Mouse (Mus musculus) right cerebral cortex, postnatal 4 days (tissue): ENCODE measurements at regions not wholly inside any gene's neighbourhood (a gene's known extent, or its start where the extent isn't known, plus 50 kb on each side); places are given as distances from the start of the nearest gene placed in this dataset.
A peak's percentile ranks its signal among the peaks of the same experiment; 100 is the strongest.
"Not testable (repeated sequence)": the region's sequence is repeated elsewhere in the genome, so short reads cannot be mapped to it uniquely, and the experiment has no call there.

ENCODE experiments used
- DNase-seq: peaks from one replicate; pipeline ENCODE4 v3.0.0-alpha.2; 2022

DNA sequence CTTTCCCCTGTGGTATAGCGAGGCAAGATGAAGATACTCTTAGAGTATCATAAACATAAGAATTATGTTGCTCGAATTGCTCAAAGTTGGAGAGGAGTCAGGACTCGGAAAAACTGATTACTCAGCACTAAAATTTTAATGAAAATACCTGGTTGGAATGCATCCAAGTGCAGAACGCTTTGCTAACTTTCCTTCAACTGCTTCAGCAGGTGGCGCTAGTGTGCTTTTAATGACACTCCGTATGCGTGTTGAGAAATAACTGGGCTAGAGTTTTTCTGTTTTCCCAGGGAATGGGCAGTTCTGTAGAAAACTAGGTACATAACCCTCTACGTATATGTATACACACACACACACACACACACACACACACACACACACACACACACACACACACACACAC is 221.0 kb downstream of the Grxcr1 start:
- peak; percentile 86 for DNase-seq

DNA sequence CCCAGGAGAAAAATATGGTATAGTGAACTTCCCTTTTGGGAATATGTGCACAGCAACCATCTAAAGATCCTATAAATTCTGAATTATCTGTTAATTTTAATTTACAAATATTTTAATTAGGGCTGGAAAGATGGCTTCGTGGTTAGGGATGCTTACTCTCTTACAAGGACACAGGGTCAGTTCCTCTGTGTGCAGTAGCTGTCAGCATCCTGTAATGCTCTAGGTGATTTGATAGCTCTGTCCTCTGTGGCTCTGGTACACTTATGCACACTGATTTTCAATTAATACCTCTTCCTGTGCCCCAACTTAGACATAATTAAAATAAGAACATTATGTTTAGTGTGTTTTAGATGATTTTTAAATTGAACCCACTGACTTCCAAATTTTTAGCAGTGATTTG is 221.8 kb downstream of the Grxcr1 start:
- DNase-seq, result no peak

DNA sequence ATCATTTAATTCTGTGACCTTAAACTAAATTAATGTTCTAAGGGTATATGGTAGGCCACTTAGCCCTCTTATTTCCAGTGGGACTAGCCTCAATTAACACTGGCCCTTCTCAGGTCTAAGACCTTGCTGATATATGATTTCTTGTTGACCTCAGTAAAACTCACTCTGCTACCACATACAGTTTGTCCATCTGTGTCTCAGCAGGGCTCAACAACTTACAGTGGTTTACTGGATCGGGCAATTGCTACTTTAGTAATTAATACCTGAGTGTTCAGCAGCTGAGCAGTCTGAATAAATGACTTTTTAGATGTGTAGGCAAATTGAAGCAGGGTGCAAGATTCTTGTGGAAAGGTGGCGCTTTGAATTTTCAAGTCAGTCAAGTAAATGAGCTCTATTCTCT is 222.5 kb downstream of the Grxcr1 start:
- no peak for DNase-seq

DNA sequence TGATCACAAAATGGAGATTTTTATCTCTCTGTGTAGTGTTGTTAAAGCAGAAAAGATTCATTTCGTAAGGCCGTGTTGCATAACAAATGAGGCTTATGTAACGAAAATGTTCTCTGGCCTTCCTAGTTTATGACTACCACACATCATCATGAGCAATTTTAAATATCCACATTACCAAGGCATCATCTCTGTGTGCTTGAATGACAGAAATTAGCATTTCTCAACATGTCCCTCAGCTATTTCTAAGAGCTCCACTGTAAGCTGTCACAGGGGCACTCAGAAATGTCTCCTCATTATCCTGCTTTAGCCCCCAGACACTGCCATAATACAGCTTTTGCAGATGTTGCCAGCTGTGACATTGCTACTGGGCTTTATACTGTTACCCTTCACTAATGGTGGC is 232.6 kb downstream of the Grxcr1 start:
- DNase-seq, result no peak

DNA sequence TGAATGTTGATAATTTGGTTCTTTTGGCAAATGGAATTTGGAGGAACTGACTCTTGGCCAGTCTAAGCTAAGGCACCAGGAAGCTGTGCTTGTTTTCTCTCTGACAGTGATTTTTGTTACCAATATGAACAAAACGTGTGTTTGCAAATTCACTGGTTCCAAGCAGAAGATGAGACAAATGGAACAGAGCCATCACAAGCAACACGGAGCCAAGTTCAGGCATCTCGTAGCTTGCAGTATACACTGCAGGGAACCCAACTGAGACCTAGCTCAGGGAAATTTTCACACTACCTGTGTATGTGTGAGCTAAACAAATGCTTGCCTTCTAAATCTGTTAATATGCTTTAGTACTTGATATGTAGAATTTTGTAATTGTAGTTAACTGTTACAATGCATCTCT is 242.6 kb downstream of the Grxcr1 start:
- no peak for DNase-seq

DNA sequence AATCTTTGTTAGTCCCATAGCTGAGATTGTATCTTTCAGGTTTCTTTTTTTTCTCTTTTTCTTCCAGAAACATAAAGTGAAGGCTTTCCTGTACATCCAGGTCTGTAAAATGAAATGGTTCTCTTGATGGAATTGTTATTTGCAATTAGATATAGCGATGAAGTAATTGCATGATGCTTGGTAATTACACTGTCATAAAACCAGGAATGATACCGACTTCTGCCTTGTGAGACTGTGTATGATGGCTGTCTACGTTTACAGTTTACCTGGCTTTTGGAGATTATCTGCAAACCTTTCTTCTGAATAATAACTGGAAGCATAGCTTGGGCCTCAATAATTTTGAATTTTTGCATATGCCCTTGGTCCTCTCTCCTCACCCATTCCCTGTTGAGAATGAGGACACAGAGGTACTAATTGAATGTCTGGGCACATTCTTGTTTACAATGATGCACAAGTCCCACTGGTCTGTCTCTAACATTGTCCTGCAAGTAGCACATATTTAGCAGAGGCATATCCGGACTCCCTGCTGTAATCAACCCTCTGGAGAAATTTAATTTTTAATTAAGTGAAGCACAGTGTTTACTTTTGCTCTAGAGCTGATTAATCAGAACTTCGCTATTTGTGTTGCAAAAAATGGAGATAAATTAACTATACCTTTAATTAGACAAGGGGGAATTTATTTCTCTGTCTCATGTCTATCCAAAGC is 244.1 kb downstream of the Grxcr1 start:
- DNase-seq, result no peak

DNA sequence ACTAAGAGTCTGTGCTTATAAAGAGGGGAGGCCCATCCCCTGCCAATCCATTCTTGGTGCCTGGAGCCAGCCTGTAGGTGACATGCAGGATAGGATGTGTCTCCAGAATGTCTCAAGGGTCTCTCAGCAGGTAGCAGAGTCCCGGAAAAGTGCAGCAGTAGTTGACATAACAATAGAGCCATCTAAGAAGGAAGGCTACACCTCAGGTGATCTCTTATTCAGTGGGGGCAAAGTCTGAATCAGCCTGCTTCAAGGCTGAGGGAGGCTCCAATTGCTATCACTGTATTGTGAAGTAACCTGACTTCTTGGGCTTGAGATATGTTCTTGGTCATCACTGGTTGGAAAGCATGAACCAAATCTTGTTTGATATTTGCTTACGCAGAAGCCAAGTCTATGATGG is 264.1 kb downstream of the Grxcr1 start:
- not testable (repeated sequence) for DNase-seq

DNA sequence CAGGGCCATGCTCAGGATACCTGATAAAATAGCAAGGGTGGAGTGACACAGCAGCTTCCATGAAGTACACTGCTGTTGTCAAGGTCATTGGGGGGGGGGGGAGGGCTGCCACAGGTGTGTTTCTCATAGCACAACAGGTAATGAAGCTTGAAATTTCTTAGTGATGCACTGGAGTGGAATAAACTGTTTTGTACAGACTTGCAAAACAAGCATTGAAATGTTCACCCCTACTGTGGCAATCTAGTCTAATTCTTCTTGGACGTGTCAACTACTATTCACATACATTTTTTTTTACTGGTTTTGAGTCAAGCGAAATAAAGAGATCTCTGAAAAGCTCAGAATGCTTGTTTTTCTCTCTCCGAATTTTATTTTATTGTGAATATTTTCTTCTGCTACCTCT is 281.6 kb downstream of the Grxcr1 start:
- DNase-seq, result no peak

DNA sequence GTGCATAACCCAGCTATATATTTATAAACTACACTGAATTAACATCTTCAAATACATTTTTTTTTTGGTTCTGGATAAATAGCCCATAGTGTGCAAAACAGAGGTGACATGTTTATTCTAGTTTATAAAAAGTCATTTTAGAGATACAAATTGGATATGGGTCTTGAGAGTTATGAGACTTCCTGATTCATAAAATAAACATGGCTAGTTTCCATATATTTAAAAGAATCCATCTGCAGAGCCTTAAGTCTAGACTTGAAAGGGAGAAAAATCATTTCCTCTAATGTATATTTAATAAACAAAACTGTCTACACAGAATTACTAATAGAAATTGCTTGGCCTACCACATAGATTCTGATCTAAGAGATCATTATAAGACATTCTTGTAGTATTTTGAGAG is 287.3 kb downstream of the Grxcr1 start:
- no peak for DNase-seq

DNA sequence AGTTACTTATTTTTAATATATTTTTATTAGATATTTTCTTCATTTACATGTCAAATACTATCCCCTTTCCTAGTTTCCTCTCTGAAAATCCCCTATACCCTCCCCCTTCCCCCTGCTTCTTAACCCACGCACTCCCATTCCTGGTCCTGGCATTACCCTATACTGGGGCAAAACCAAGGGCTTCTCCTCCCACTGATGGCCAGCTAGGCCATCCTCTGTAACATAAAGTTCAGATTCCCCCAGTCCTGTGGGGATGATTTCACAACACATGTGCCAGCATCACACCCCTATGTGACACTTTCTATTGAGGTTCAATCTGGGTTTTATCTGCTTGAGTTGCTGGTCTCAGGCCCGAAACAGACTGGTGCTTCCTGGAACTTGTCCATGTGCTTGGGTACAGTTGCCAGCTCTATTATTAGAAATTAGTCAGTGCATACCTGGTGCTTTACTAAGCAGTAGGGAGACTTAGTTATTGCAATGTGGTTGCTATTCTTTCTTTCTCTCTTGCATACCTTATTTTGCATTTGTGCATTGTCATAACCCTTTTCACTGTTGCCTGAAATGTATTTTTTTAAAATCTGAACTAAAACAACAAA is 295.5 kb downstream of the Grxcr1 start:
- no peak for DNase-seq

DNA sequence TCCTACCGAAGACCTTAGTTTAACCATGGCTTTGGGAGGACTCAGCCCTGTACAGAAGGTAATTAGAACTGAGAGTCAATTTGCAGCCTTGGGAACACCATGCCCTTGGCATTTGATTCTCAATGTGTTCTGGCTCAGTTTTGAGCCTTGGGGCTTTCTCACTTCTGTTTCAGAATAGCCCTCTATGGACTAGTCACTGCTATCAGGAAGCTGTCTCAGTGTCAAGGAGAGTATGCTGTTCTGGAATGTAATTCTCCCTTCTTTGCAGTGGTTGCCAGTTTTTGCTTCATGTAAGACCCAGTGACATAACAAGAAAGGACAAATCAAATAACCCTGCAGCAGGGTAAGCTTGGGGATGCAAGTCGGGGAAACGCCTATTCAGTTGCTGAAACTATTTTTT is 297.7 kb downstream of the Grxcr1 start:
- DNase-seq, result no peak

DNA sequence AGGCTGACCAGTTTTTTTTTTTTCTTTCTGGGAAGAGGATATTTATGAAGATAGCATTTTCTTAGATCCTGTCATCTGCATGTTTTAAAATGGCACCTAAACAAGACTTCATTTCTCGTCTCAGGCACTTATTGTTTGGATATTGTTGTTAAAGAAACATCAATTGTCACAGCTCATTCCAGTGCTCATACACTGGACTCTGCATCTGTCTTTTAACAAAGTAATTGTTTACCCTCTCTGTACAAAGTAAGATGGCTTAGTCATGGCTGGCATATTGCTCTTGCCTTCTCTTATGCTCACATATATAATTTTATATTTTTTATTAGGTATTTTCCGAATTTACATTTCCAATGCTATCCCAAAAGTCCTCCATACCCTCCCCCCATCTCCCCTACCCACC is 298.2 kb downstream of the Grxcr1 start:
- no peak for DNase-seq

DNA sequence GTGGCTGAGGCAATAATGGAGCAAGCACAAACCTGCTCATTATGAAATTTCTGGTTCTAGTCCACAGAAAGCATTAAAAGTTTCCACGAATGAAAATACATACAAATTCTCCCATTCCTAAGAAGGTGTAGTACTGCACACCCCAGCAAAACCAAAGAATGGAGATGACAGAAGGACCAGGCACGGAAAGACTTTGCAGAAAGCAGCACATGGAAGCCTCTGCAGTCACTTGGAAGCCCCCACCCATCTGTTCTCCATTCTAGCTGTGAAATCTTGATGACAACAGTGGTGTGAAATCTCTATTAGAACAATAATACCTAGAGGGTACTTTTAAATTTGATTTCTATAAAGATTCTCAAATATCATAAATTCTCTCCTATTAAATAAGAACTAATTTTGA is 319.3 kb downstream of the Grxcr1 start:
- no peak for DNase-seq

DNA sequence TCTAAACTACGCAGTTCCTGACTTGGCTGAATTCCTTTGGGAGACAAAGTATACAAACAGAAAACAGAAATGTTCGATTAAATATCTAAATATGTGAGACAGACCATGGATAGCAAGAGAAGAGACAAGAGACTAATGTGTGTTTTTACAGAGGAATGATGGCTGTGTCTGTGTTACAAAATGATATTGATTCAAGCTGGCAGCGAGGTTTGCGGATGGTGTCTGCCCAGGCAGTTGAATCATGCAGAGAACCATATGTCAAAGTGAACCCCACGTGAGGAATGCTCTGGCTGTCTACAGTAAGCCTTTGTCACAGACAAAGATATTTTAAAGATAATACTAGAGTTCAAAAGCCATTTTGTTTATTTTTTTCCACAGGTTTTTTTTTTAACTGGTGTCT is 320.2 kb downstream of the Grxcr1 start:
- DNase-seq, result no peak

DNA sequence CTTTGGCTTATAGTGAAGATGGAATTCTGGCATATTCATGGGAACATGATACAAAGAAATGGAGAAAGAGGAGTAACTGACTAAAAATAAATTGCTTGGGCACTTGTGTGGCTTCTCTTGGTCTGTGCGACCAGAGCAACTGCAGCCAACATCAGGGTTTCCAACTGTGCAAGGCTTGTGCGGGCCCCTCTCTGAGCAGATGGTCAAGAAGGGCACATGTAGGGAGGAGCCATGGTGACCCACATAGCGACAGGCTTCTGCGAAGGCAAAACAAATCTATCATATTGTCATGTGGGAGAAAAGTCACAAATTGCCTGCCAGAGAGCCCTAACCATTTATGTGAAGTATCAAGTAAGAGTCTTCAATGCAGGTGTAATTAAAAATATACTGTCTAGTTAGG is 321.6 kb downstream of the Grxcr1 start:
- DNase-seq, result no peak

DNA sequence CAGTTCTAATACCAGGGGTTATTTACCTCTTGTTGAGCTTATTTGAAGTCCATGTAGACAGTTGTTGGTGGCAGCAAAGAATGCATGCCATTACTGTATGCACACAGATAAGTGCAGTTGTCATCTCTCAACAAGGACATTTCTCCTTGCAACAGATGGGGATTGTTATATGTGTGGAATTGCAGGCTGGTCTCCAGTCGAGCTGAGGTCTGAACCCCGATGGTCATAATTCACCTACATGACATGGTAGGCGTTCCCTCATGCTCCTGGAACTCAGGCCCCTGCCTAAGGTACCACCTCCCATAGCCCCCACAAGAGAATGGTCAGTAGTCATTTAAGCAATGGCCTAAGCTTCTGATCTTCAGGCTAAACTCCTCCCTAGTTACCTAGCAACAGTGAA is 322.2 kb downstream of the Grxcr1 start:
- not testable (repeated sequence) for DNase-seq

DNA sequence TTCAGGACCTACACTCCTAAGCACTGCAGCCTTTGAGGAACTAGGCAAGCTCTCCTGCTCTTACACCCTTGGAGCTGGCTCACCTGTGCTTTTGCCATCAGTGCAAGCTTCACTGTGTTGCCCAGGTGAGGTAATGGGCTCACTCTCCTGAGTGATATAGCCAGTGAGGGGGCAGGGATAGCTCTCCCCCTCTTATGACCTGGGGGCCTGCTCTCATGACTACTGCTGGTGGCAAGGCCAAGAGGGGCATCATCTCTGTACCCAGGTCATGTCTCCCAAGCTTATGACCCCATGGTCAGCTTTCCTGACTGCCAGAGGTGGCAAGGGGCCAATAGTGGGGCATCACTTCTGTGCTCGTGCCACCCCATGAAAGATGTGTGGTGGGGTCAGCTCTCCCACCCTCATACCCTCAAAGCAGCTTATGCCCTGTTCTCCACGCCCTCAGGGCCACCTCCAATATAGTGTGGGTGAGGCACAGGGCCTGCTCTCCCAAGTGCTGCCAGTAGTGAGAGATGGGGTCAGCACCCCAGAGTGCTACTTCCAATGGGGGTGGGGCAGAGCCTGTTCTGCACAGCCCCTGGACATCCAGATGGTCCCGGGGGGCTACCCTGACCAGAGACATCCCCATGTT is 330.1 kb downstream of the Grxcr1 start:
- DNase-seq, result no peak

DNA sequence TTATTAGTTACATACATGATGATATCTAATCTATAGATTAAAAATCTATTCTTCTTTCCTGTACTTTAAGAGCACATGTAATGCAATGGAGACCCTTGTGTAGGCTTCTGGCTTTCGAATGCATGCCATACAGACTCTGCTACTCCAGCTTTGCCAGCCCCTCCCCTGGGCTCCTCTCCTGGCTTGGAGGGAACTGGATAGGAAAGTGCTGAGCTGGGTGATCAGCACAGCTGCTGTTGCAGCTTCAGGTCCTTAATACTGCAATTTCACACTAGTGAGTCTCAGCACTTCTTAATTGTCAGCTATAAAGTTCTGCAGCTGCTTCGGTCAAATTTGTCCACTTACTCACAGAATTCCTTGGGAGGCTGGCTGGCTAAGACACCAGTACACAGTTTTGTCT is 341.4 kb downstream of the Grxcr1 start:
- DNase-seq, result no peak
